Mouse (Mus musculus) stomach, postnatal 0 days (tissue): Measurements from ENCODE around the gene Epp13. TPM values are rescaled to one million over a fixed set of nuclear protein-coding genes. Genes with fewer than 3 reads are reported as not detected.
A peak's percentile ranks its signal among the peaks of the same experiment; 100 is the strongest.
"Not testable (repeated sequence)": the region's sequence is repeated elsewhere in the genome, so short reads cannot be mapped to it uniquely, and the experiment has no call there.

Experiments used
- ATAC-seq: fragments of 200-750 bp; cut with Nextera tagmentation; 2 replicates; pipeline ENCODE4 v1.8.0; 2017; ENCODE audit not compliant: low FRiP score, low TSS enrichment
- DNase-seq: peaks from one replicate; pipeline ENCODE4 v3.0.0-alpha.2; 2016; ENCODE audit warnings: low spot score
- H3K27ac ChIP-seq: fragments of 300-500 bp; sonication (generic); replicated peaks from 2 replicates; pipeline ENCODE4 v1.5.1; 2014; ENCODE audit warnings: mild to moderate bottlenecking, control low read depth
- H3K27me3 ChIP-seq: fragments of 300-500 bp; sonication (generic); 2 replicates; pipeline ENCODE4 v1.6.1; 2014; ENCODE audit warnings: low read length; ENCODE audit not compliant: control insufficient read depth, insufficient read depth
- H3K36me3 ChIP-seq: fragments of 300-500 bp; sonication (generic); 2 replicates; pipeline ENCODE4 v1.6.1; 2014; ENCODE audit warnings: low read length, mixed read lengths; ENCODE audit not compliant: control insufficient read depth, insufficient read depth
- H3K4me1 ChIP-seq: fragments of 300-500 bp; sonication (generic); replicated peaks from 2 replicates; pipeline ENCODE4 v1.6.1; 2014; ENCODE audit warnings: antibody characterized with exemption; ENCODE audit not compliant: control insufficient read depth, insufficient read depth
- H3K4me2 ChIP-seq: fragments of 300-500 bp; sonication (generic); replicated peaks from 2 replicates; pipeline ENCODE4 v1.6.1; 2014; ENCODE audit warnings: low read depth, mild to moderate bottlenecking, control low read depth, moderate library complexity
- H3K4me3 ChIP-seq: fragments of 300-500 bp; sonication (generic); 2 replicates; pipeline ENCODE4 v1.5.1; 2014; ENCODE audit warnings: low read depth, low read length, control low read depth
- H3K9ac ChIP-seq: fragments of 300-500 bp; sonication (generic); 2 replicates; pipeline ENCODE4 v1.6.1; 2014; ENCODE audit warnings: mild to moderate bottlenecking, low read length, control low read depth, mixed read lengths
- H3K9me3 ChIP-seq: fragments of 300-500 bp; sonication (generic); 2 replicates; pipeline ENCODE4 v1.6.1; 2016; ENCODE audit warnings: low read length; ENCODE audit not compliant: control insufficient read depth
- CTCF ChIP-seq: IDR thresholded peaks from 2 replicates; pipeline ENCODE4 v1.5.1; 2016; ENCODE audit warnings: antibody characterized with exemption, low read depth, mild to moderate bottlenecking, moderate library complexity
- EP300 ChIP-seq: optimal IDR thresholded peaks from 2 replicates; pipeline ENCODE3; 2016; ENCODE audit warnings: antibody characterized with exemption
- WGBS: fragments of 180-500 bp; shearing (Covaris S2); extraction: QIAGEN DNeasy Blood & Tissue Kit; methylation state at CpG from one replicate; pipeline ENCODE4 v1.1.7; 2014; 5-methylcytosine and 5-hydroxymethylcytosine counted together
- polyA plus RNA-seq: library from polyadenylated mRNA; unstranded; fragments of >200 nt; fragmentation: Nextera tagmentation; extraction: Ambion mirVana; gene quantifications from 2 replicates; pipeline ENCODE4 v1.2.1, GENCODE M21; 2015

The Epp13 gene
- polyA plus RNA-seq, 1 experiment from 2014 or later = not detected

DNA sequence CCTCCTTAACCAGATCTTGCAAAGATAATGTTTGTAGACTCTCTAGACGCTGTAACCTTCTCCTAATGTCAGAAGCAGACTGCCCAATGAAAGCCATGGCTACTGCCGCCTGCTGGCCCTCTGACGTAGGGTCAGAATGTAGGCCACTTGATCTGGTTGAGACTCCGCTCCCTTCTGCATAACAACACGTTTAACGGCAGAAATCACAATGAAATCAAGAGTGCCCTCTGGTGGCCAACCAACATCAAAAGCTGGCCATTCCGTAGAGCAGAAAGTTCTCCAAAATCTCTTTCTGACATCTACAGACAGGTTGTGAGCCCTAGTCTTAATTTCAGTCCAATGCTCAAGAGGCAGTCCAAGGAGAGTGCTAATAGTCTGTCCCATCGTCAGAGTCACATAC, 24.0 kb upstream of the Epp13 start:
- H3K9me3 ChIP-seq, H3K36me3 ChIP-seq, H3K4me3 ChIP-seq, H3K9ac ChIP-seq, H3K27me3 ChIP-seq, H3K4me2 ChIP-seq, DNase-seq, H3K4me1 ChIP-seq, ATAC-seq, H3K27ac ChIP-seq: not testable (repeated sequence)
- TF ChIP-seq CTCF = peak; percentile 36
- 57% methylated on average over 8 of the region's 8 CpGs for WGBS

DNA sequence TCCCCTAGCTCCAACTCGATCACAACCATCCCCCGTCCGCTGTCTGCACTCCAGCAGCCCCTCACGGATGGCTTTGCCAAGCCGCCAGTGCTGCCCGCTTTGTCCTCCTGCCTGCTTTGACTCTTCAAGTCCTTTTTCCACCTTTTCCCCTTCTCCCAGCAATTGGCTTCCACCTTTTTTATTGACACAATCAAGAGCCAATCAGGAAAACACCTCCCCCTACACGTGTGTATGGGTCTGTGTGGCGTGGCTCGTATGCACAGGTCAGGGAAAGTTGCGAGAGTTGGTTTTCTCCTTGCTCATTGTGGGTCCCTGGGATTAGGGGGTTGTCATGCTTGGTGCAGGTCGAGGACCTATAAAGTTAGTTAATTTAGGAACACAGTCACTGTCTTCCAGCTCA, 12.7 kb upstream of the Epp13 start:
- Histone ChIP-seq H3K9ac (no peak overlapping the region), H3K4me3 (no peak overlapping the region), H3K27ac (no peak overlapping the region), H3K36me3 (no peaks in the 10 kb centered on the region), H3K4me2 (no peak overlapping the region), H3K9me3 (no peaks in the 10 kb centered on the region), H3K4me1 (no peaks in the 10 kb centered on the region), H3K27me3 (no peaks in the 10 kb centered on the region)
- no peak for ATAC-seq
- no peak for DNase-seq
- TF ChIP-seq EP300 = no peak
- no peak for TF ChIP-seq CTCF
- WGBS = 46% methylated on average over 11 of the region's 11 CpGs

DNA sequence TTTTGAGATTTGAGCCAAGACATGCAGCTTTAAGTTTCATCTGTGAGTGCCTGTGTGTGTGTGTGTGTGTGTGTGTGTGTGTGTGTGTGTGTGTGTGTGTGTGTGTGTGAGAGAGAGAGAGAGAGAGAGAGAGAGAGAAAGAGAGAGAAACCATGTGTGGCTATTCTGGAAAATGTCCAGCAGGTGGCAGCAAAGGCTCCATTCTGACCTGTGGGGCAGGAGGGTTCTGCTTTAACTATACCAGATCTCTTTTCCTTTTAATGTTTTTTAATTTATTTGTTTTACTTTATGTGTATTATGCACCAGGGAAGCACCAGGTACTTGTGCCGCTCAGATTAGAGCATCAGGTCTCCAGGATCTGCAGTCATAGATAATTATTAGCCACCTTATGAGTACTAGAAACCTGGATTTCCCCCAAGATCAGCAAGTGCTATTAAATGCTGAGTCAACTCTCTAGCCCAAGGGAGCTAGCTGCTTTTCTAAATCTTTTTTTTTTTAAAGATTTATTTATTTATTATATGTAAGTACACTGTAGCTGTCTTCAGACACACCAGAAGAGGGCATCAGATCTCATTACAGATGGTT, 11.6 kb upstream of the Epp13 start:
- not testable (repeated sequence) for H3K9ac ChIP-seq, H3K27me3 ChIP-seq, ATAC-seq, H3K9me3 ChIP-seq, H3K36me3 ChIP-seq, H3K4me3 ChIP-seq, H3K27ac ChIP-seq, H3K4me2 ChIP-seq, H3K4me1 ChIP-seq
- DNase-seq = peak; percentile 30
- WGBS = 23% methylated on average over 1 of the region's 1 CpGs
- peak; percentile 68 for TF ChIP-seq CTCF

DNA sequence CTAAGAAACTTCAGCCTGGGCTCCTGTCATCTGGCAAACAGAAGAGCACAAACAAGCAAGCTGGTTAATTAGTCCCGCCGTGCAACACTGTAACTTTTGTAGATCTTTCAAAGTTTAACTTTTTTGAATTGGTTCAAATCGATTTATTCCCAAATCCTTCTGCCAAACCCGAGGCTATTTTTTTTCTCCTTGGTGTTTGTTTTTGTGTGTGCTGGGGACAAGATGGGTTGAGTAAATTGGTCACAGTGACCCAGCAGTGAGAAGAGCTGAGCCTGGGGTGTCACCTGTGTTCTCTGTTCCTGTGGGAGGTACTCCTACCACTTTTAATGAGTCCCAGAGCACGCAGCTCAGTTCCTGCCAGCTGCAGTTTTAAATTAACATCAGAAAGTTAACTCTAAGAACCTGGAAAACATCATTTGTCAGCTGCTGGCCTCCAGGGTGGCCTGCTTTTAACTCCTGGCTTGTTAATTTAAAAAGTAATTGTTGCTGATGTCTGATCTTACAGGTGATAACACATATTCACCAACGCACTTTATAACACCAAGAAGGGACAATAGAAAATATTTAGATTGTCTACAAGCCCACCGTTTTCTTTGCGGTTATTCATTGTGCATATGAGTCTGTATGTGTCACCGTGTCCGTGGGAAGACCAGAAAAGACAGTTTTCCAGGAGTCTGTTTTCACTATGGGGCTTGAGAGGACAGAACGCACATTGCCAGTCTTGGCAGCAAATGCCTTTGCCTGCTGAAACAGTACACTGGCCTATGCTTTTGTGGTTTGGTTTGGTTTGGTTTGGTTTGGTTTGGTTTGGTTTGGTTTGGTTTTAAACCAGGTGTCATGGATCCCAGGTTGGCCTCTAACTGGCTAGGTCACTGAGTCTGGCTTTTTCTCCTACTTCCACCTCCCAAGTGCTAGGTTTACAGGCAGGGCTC, 7.9 kb upstream of the Epp13 start:
- H3K27ac ChIP-seq = no peak overlapping the region
- ATAC-seq = no peak
- no peak for DNase-seq
- no peak overlapping the region for H3K4me2 ChIP-seq
- no peaks in the 10 kb centered on the region for H3K4me1 ChIP-seq
- 35% methylated on average over 11 of the region's 11 CpGs for WGBS
- no peaks in the 10 kb centered on the region for H3K36me3 ChIP-seq
- H3K27me3 ChIP-seq = no peaks in the 10 kb centered on the region
- no peak for TF ChIP-seq EP300
- no peak for TF ChIP-seq CTCF
- no peaks in the 10 kb centered on the region for H3K9me3 ChIP-seq
- H3K9ac ChIP-seq = no peak overlapping the region
- no peak overlapping the region for H3K4me3 ChIP-seq

DNA sequence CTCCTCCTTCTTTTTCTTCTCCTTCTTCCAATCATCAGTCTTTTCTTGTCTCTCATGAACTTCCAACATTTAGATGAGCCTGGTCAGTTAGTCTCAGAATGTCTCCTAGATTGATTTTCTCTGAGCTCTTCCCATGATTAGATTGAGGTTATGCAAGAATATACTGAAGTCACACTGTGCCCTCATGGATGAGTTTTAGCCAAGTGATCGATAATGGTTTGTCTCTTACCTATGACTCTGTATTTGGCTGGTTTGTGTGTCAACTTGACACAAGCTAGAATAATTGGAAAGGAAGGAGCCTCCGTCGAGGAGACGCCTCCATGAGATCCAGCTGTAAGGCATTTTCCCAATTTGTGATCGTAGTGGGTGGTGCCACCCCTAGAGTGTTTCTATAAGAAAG, 1.9 kb downstream of the Epp13 start:
- Histone ChIP-seq H3K4me2 (no peak overlapping the region), H3K36me3 (no peaks in the 10 kb centered on the region), H3K4me1 (no peaks in the 10 kb centered on the region), H3K27ac (no peak overlapping the region), H3K27me3 (no peaks in the 10 kb centered on the region), H3K9me3 (no peaks in the 10 kb centered on the region), H3K4me3 (no peak overlapping the region), H3K9ac (no peak overlapping the region)
- TF ChIP-seq EP300 = no peak
- TF ChIP-seq CTCF = no peak
- no peak for DNase-seq
- no peak for ATAC-seq
- 91% methylated on average over 5 of the region's 5 CpGs for WGBS

DNA sequence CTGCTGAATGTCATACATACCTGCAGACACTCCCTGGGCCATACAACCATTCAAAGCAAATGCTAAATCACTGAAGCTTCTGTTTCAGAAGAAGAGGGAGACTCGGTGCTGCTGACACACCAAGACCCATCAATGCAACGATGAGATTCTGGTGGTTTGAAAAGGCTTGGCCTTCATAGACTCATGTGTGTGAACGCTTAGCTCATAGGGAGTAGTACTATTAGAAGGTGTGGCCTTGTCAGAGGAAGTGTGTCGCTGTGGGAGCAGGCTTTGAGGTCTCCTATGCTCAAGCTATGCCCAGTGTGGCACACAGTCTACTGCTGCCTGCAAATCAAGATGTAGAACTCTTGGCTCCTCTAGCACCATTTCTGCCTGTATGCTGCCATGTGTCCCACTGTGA, 4.9 kb downstream of the Epp13 start:
- Histone ChIP-seq H3K27ac (no peak overlapping the region), H3K36me3 (no peaks in the 10 kb centered on the region), H3K9me3 (no peaks in the 10 kb centered on the region), H3K4me2 (no peak overlapping the region), H3K4me3 (no peak overlapping the region), H3K9ac (no peak overlapping the region), H3K4me1 (no peaks in the 10 kb centered on the region), H3K27me3 (no peaks in the 10 kb centered on the region)
- DNase-seq (no peak), ATAC-seq (no peak)
- WGBS = 83% methylated on average over 4 of the region's 4 CpGs
- TF ChIP-seq CTCF (no peak), EP300 (no peak)
